In genomic region chr15:12639181-12639580, GRCm38 (mm10) we compare ENCODE assay signal across 27 mouse cellular contexts.
A peak's percentile ranks its signal among the peaks of the same experiment; 100 is the strongest.
DNase-seq lines count a peak whose midpoint lies in the region; ATAC-seq and TF ChIP-seq lines count a peak whose summit lies in the region.
"Had no signal": no experiment of that assay in that cellular context is flagged by ENCODE, and none has a peak within 500 bp of the region (broad histone marks: within the 10 kb centered on the region; RNA-seq: fewer than 3 reads in every experiment).

No protein-coding gene starts in this region.

- H3K27me3 ChIP-seq in heart, embryonic 10.5 days (ENCODE audit: insufficient read depth, poor library complexity, severe bottlenecking), result no peaks in the 10 kb centered on the region
- no peaks in the 10 kb centered on the region for H3K27me3 ChIP-seq in lung, embryonic 14.5 days (ENCODE audit: insufficient read depth, low read length)
- no peaks in the 10 kb centered on the region for H3K27me3 ChIP-seq in lung, postnatal 0 days (replicated peaks; ENCODE audit: insufficient read depth, low read length)
- H3K27me3 ChIP-seq: CH12.LX; embryonic facial prominence, embryonic 12.5 days; forebrain, embryonic 13.5 days; forebrain, embryonic 15.5 days had no signal

- no peaks in the 10 kb centered on the region for H3K36me3 ChIP-seq in heart, embryonic 10.5 days
- H3K36me3 ChIP-seq in lung, embryonic 14.5 days (ENCODE audit: insufficient read depth), result no peaks in the 10 kb centered on the region
- no peaks in the 10 kb centered on the region for H3K36me3 ChIP-seq in lung, postnatal 0 days (ENCODE audit: insufficient read depth, low read length)
- H3K36me3 ChIP-seq: embryonic facial prominence, embryonic 10.5 days; embryonic facial prominence, embryonic 12.5 days; forebrain, embryonic 15.5 days; G1E had no signal

- H3K9me3 ChIP-seq in heart, embryonic 10.5 days, result no peaks in the 10 kb centered on the region
- no peaks in the 10 kb centered on the region for H3K9me3 ChIP-seq in lung, embryonic 14.5 days (ENCODE audit: low read depth, low read length)
- no peaks in the 10 kb centered on the region for H3K9me3 ChIP-seq in lung, postnatal 0 days (ENCODE audit: low read length)
- H3K9me3 ChIP-seq: embryonic facial prominence, embryonic 10.5 days; embryonic facial prominence, embryonic 12.5 days; forebrain, embryonic 13.5 days; forebrain, embryonic 15.5 days; G1E had no signal

- no peak overlapping the region for H3K9ac ChIP-seq in lung, embryonic 14.5 days
- H3K9ac ChIP-seq in lung, postnatal 0 days (replicated peaks; ENCODE audit: low read depth), result no peak overlapping the region
- H3K9ac ChIP-seq: embryonic facial prominence, embryonic 12.5 days; forebrain, embryonic 13.5 days; forebrain, embryonic 15.5 days; forebrain, postnatal 0 days had no signal

- peaks cover 32% of the 10 kb centered on the region; the same call in 1 of the 2 replicates for H3K4me1 ChIP-seq in heart, embryonic 10.5 days
- H3K4me1 ChIP-seq in lung, embryonic 14.5 days (ENCODE audit: insufficient read depth), result 0 out of 2 replicates have a peak, but pooled peaks cover 2% of the 10 kb centered on the region
- no peaks in the 10 kb centered on the region for H3K4me1 ChIP-seq in lung, postnatal 0 days (ENCODE audit: insufficient read depth, low read depth, low read length)
- H3K4me1 ChIP-seq: forebrain, embryonic 15.5 days had no signal

- H3K4me3 ChIP-seq in heart, embryonic 10.5 days, result no peak overlapping the region
- H3K4me3 ChIP-seq in lung, embryonic 14.5 days (ENCODE audit: low read depth, low read length), result no peak overlapping the region
- no peak overlapping the region for H3K4me3 ChIP-seq in lung, postnatal 0 days (ENCODE audit: low read depth, low read length)
- H3K4me3 ChIP-seq: embryonic facial prominence, embryonic 10.5 days; embryonic facial prominence, embryonic 12.5 days; forebrain, embryonic 13.5 days; forebrain, embryonic 15.5 days had no signal

- DNase-seq in heart, embryonic 10.5 days (ENCODE audit: low spot score), result peak; percentile 55
- DNase-seq in heart, adult 18-20 months, result no peak
- peak; percentile 15 for DNase-seq in lung, embryonic 14.5 days
- DNase-seq in lung, postnatal 0 days (ENCODE audit: low spot score), result no peak
- peak; percentile 14 for DNase-seq in 3T3-L1 (ENCODE audit: low read depth, low spot score)
- peak; percentile 64 for DNase-seq in Muller cell, postnatal 12 days (ENCODE audit: inconsistent ontology term)
- no peak for DNase-seq in thymus, postnatal 0 days (ENCODE audit: low spot score)
- DNase-seq: adrenal gland, adult 8-10 months; adrenal gland, postnatal 14 days; adrenal gland, postnatal 36 days; B cell, adult 2 months; cerebellum, adult 11-12 months; cerebellum, adult 2 months; cerebellum, adult 9-10 months; cerebellum, postnatal 10 days; cerebellum, postnatal 25 days; forebrain, postnatal 0 days had no signal

- H3K27ac ChIP-seq in heart, embryonic 10.5 days, result no peak overlapping the region
- no peak overlapping the region for H3K27ac ChIP-seq in lung, embryonic 14.5 days (ENCODE audit: low read depth)
- no peak overlapping the region for H3K27ac ChIP-seq in lung, postnatal 0 days (ENCODE audit: low read length)
- H3K27ac ChIP-seq: embryonic facial prominence, embryonic 10.5 days; embryonic facial prominence, embryonic 12.5 days; forebrain, embryonic 13.5 days; forebrain, embryonic 15.5 days had no signal

- ATAC-seq in lung, embryonic 14.5 days (ENCODE audit: insufficient read depth), result no peak
- no peak for ATAC-seq in lung, postnatal 0 days
- ATAC-seq in monocyte, adult 5-6 weeks (replicated peaks; ENCODE audit: insufficient number of reproducible peaks, low FRiP score, low TSS enrichment, poor library complexity, severe bottlenecking), result no peak
- ATAC-seq: activated CD4-positive, CD25-positive, alpha-beta regulatory T cell, adult 4 months; CD4-positive, CD25-positive, alpha-beta regulatory T cell, adult 4 months; forebrain, embryonic 13.5 days; forebrain, embryonic 15.5 days; forebrain, postnatal 0 days; Patski had no signal

- no peak for TF ChIP-seq CTCF in lung, embryonic 14.5 days (IDR thresholded peaks at IDR 0.05; ENCODE audit: low read depth)
- no peak for TF ChIP-seq CTCF in lung, postnatal 0 days (IDR thresholded peaks at IDR 0.05)

- H3K4me2 ChIP-seq in lung, embryonic 14.5 days, result no peak overlapping the region
- no peak overlapping the region for H3K4me2 ChIP-seq in lung, postnatal 0 days (replicated peaks; ENCODE audit: low read depth, low read length)
- H3K4me2 ChIP-seq: embryonic facial prominence, embryonic 12.5 days; forebrain, embryonic 13.5 days; forebrain, embryonic 15.5 days had no signal

- TF ChIP-seq EP300 in lung, postnatal 0 days (IDR thresholded peaks at IDR 0.05), result no peak

- 92% methylated on average over 8 of the region's 8 CpGs for WGBS in heart, embryonic 10.5 days
- 76% methylated on average over 8 of the region's 8 CpGs for WGBS in lung, embryonic 14.5 days
- whole genome bisulfite sequencing in lung, postnatal 0 days, result 69% methylated on average over 8 of the region's 8 CpGs

Comparison
In these comparisons a context has a peak if more than half of its experiments do, and no peak if none do; other contexts are left out.
1. DNase-seq: peak in heart, embryonic 10.5 days (single experiment), lung, embryonic 14.5 days (single experiment), 3T3-L1 (single experiment) and Muller cell, postnatal 12 days (single experiment); none in heart, adult 18-20 months (0 of 2), lung, postnatal 0 days (single experiment) and thymus, postnatal 0 days (single experiment).